Mouse (Mus musculus) lung, embryonic 14.5 days (tissue): ENCODE measurements around the gene Rnf149. TPM values are rescaled to one million over a fixed set of nuclear protein-coding genes. Genes with fewer than 3 reads are reported as not detected.

Experiments used
- ATAC-seq: fragments of 200-750 bp; cut with Nextera tagmentation; 2 replicates; pipeline ENCODE4 v1.8.0; 2017; ENCODE audit warnings: mild to moderate bottlenecking, moderate TSS enrichment, moderate library complexity; ENCODE audit not compliant: insufficient read depth
- DNase-seq: peaks from one replicate; pipeline ENCODE4 v3.0.0-alpha.2; 2015
- H3K27ac ChIP-seq: fragments of 300-500 bp; sonication (generic); 2 replicates; pipeline ENCODE4 v1.5.1; 2014; ENCODE audit warnings: low read depth, mild to moderate bottlenecking, moderate library complexity
- H3K27me3 ChIP-seq: fragments of 300-500 bp; sonication (generic); 2 replicates; pipeline ENCODE4 v1.6.1; 2014; ENCODE audit warnings: low read length, control low read depth; ENCODE audit not compliant: insufficient read depth
- H3K36me3 ChIP-seq: fragments of 300-500 bp; sonication (generic); 2 replicates; pipeline ENCODE4 v1.6.1; 2014; ENCODE audit warnings: control low read depth; ENCODE audit not compliant: insufficient read depth
- H3K4me1 ChIP-seq: fragments of 300-500 bp; sonication (generic); 2 replicates; pipeline ENCODE4 v1.6.1; 2014; ENCODE audit warnings: antibody characterized with exemption, control low read depth; ENCODE audit not compliant: insufficient read depth
- H3K4me2 ChIP-seq: fragments of 300-500 bp; sonication (generic); 2 replicates; pipeline ENCODE4 v1.6.1; 2014; ENCODE audit warnings: mild to moderate bottlenecking
- H3K4me3 ChIP-seq: fragments of 300-500 bp; sonication (generic); 2 replicates; pipeline ENCODE4 v1.5.1; 2014; ENCODE audit warnings: low read depth, low read length
- H3K9ac ChIP-seq: fragments of 300-500 bp; sonication (generic); 2 replicates; pipeline ENCODE4 v1.6.1; 2014
- H3K9me3 ChIP-seq: fragments of 300-500 bp; sonication (generic); 2 replicates; pipeline ENCODE4 v1.6.1; 2016; ENCODE audit warnings: low read depth, low read length, control low read depth
- CTCF ChIP-seq: IDR thresholded peaks from 2 replicates; pipeline ENCODE4 v1.5.1; 2016; ENCODE audit warnings: antibody characterized with exemption, low read depth
- WGBS: fragments of 180-500 bp; shearing (Covaris S2); extraction: QIAGEN DNeasy Blood & Tissue Kit; methylation state at CpG from one replicate; pipeline ENCODE4 v1.1.7; 2014; 5-methylcytosine and 5-hydroxymethylcytosine counted together
- polyA plus RNA-seq: library from polyadenylated mRNA; unstranded; fragments of >200 nt; fragmentation: Nextera tagmentation; extraction: Ambion mirVana; gene quantifications from 2 replicates; pipeline ENCODE4 v1.2.1, GENCODE M21; 2014

Gene Rnf149
- polyA plus RNA-seq, 1 experiment from 2014 or later = 32.8 TPM

DNA sequence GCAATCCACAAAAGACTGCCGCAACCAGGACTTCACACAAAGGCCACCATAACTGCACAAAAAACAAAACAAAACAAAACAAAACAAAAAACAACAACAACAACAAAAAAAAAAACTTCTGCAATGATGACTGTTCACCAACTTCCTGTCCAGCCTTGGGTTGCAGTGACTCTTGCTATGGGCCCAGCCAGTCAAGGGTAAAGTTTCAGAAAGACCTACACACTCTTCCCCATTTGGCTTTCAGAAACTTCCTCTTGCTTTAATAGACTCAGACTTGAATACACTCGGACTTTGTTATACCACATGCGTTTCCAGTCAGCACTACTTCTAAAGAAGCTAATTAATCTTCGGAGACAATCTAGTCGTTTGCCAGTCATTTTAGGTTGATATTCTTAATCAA lies 13.0 kb upstream of the Rnf149 start:
- Histone ChIP-seq H3K4me3 (no peak overlapping the region), H3K4me2 (no peak overlapping the region), H3K36me3 (no peaks in the 10 kb centered on the region), H3K9ac (no peak overlapping the region), H3K27ac (no peak overlapping the region), H3K4me1 (no peaks in the 10 kb centered on the region), H3K27me3 (no peaks in the 10 kb centered on the region), H3K9me3 (no peaks in the 10 kb centered on the region)
- no peak for DNase-seq
- 70% methylated on average over 5 of the region's 5 CpGs for WGBS
- no peak for ATAC-seq
- TF ChIP-seq CTCF = no peak

DNA sequence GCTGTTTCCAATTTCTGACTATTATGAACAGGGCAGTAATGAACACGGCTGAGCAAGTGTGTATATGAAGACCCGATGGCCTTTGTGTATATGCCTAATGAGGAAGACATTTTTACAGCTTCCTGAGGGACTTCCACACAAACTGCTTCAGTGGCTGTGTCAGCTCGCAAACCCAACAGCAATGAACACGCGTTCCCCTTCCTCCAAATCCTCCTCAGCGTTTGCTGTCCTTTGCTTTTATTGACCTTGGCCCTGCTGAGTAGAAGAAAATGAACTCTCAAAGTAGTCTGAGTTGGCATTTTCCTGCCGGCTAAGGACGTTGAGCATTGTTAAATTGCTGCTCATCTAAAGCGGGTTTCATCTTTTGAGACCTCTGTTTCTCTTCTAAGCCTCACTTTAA lies 8.2 kb upstream of the Rnf149 start:
- Histone ChIP-seq H3K4me1 (no peaks in the 10 kb centered on the region), H3K27me3 (no peaks in the 10 kb centered on the region), H3K36me3 (no peaks in the 10 kb centered on the region), H3K9me3 (no peaks in the 10 kb centered on the region), H3K4me3 (no peak overlapping the region), H3K27ac (no peak overlapping the region), H3K9ac (no peak overlapping the region), H3K4me2 (no peak overlapping the region)
- TF ChIP-seq CTCF = no peak
- ATAC-seq = no peak
- DNase-seq = no peak
- 79% methylated on average over 9 of the region's 9 CpGs for WGBS

DNA sequence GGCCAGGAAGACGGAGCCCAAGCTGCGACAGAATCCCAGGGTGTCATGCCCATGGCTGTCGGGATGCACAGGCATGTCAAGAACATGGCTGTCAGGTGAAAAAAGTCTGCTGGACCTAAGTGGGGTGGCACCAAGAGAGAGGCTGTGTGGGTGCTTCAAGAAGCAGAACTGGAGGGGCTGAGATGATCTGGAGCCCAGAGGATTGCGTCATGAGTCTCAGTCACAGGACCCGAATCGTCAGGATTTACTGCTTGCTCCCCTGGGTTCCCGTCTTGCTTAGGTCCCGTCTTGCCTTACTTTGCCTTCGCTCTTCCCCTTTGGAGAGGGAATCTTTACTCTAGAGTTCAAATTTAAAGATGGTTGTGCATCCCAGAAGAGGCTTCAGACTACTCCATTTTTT lies 6.0 kb upstream of the Rnf149 start:
- no peak for ATAC-seq
- no peaks in the 10 kb centered on the region for H3K4me1 ChIP-seq
- no peak overlapping the region for H3K4me3 ChIP-seq
- no peak for DNase-seq
- 81% methylated on average over 9 of the region's 9 CpGs for WGBS
- no peak overlapping the region for H3K27ac ChIP-seq
- no peak overlapping the region for H3K9ac ChIP-seq
- TF ChIP-seq CTCF = no peak
- H3K36me3 ChIP-seq = no peaks in the 10 kb centered on the region
- H3K4me2 ChIP-seq = no peak overlapping the region
- H3K9me3 ChIP-seq = no peaks in the 10 kb centered on the region
- H3K27me3 ChIP-seq = no peaks in the 10 kb centered on the region

DNA sequence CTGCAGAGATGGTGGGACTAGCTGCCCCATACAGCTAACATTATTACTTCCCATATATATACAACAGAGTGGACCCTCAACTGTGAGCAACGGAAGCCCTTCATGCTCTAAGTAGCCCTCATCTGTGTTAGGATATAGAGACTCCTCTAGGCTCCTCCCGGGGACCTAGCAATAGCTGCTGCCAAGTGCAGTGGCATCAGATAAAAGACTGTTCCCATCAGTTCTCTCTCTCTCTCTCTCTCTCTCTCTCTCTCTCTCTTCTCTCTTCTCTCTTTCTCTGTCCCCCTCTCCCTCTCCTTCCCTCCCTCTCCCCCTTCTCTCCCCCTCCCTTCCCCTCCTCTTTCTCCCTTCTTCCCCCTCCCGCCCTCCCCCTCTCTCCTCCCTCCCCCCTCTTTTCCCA lies 4.0 kb upstream of the Rnf149 start:
- Histone ChIP-seq H3K9me3 (no peaks in the 10 kb centered on the region), H3K9ac (no peak overlapping the region), H3K27ac (no peak overlapping the region), H3K36me3 (no peaks in the 10 kb centered on the region), H3K4me2 (no peak overlapping the region), H3K27me3 (no peaks in the 10 kb centered on the region), H3K4me1 (no peaks in the 10 kb centered on the region), H3K4me3 (no peak overlapping the region)
- TF ChIP-seq CTCF = no peak
- ATAC-seq (no peak), DNase-seq (no peak)
- 46% methylated on average over 2 of the region's 3 CpGs for WGBS

DNA sequence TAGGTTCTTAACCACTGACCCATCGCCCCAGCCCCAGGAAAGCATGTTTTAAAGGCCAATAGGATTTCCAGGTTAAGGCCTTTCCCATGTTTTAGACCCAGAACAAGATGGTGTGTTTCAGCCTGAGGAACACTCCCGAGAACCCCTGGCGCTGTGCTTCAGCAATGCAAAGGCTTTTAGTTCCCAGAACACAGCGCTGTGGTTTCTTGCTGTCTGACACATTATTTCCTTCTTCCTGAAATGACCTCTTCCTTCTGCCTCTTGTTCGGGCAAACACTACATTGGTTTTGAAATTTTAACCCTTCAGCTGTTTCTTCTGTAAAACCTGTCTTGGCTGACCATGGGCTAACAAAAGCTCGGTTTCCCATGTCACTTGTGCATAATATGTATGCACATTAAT lies 1.9 kb upstream of the Rnf149 start:
- Histone ChIP-seq H3K4me3 (no peak overlapping the region), H3K9ac (no peak overlapping the region), H3K27ac (no peak overlapping the region), H3K4me2 (no peak overlapping the region), H3K36me3 (no peaks in the 10 kb centered on the region), H3K4me1 (peaks cover 10% of the 10 kb centered on the region; the same call in 1 of the 2 replicates), H3K27me3 (no peaks in the 10 kb centered on the region), H3K9me3 (no peaks in the 10 kb centered on the region)
- DNase-seq (no peak), ATAC-seq (no peak)
- WGBS = 62% methylated on average over 6 of the region's 6 CpGs
- TF ChIP-seq CTCF = no peak

DNA sequence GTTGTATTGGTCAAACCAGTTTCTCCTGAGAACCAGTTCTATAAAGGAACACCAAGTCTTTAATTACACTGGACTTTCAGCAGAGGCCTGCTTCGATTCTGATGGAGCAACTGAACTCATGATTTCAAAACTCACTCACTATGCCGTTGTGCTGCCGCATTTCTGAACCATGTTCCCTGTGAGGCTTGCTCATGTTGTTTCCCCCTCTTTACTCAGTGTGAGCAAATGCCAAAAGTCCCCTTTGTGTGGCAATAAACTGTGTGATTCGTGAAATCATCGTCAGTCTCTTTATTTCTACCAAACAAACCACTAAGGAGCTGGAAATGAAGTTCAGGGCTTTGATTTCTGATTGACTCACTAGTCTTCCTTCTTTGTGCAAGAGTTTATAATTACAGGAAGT lies 1.2 kb upstream of the Rnf149 start:
- ATAC-seq (no peak), DNase-seq (no peak)
- H3K9me3 ChIP-seq = no peaks in the 10 kb centered on the region
- 71% methylated on average over 5 of the region's 5 CpGs for WGBS
- H3K4me3 ChIP-seq = no peak overlapping the region
- no peak for TF ChIP-seq CTCF
- H3K4me2 ChIP-seq = no peak overlapping the region
- peaks cover 10% of the 10 kb centered on the region; the same call in 1 of the 2 replicates for H3K4me1 ChIP-seq
- no peak overlapping the region for H3K27ac ChIP-seq
- no peak overlapping the region for H3K9ac ChIP-seq
- H3K36me3 ChIP-seq = no peaks in the 10 kb centered on the region
- no peaks in the 10 kb centered on the region for H3K27me3 ChIP-seq

DNA sequence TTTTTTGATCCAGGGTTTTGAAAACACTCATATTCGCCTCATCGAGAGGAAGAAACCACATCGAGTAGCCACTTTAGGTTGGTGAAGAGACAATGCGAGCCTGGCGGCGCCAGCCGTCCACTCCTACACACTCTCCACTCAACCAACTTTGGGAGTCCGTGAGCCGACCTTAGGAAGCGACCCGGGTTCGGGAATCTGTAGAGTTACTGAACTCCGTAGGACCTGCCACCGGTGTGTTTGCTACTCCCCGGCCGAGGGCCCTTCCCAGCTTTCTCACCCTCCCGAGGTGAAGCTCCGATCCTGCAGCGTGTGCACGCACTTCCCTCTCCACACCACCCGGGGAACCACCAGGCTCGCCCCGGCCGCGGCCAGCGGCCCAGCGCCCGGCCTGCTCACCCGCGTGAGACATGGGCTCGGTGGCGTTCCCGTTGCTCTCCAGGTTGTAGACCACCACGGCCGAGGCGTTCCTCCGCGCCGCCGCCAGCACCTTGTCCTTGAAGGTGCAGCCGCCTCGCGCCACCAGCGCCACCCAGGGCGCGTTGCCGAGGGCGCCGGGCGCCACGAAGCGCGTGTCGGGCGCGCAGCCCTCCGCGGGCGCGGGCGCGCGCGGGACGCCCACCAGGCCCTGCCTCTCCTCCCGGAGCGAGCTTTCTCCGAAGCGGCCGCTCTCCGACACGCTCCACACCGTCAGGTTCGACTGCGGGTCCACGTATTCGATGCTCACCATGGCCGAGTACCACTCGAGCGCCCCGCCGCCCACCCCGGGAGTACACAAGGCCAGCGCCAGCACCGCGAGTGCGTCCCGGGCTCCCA lies 568 bp downstream of the Rnf149 start:
- Histone ChIP-seq H3K4me1 (peaks cover 10% of the 10 kb centered on the region; the same call in 1 of the 2 replicates), H3K36me3 (no peaks in the 10 kb centered on the region), H3K9me3 (no peaks in the 10 kb centered on the region), H3K27ac (peak overlapping the region; percentile 99), H3K9ac (peak overlapping the region; percentile 92), H3K27me3 (no peaks in the 10 kb centered on the region), H3K4me3 (peak overlapping the region; percentile 91), H3K4me2 (peak overlapping the region; percentile 92)
- WGBS = under 1% methylated on average over 87 of the region's 88 CpGs
- no peak for TF ChIP-seq CTCF
- DNase-seq = peak; percentile 67
- ATAC-seq = peak; percentile 79
